Mouse (Mus musculus) brain, embryonic 14.5 days (tissue): ENCODE measurements around the gene Stk4.

Source experiments
- CTCF ChIP-seq: fragments of 200-500 bp; IDR thresholded peaks from 2 replicates; pipeline ENCODE4 v1.5.1; 2012; ENCODE audit warnings: inconsistent platforms, mild to moderate bottlenecking, moderate library complexity, borderline replicate concordance; ENCODE audit not compliant: insufficient read depth, insufficient read length; ENCODE audit errors: extremely low read depth
- POLR2A ChIP-seq: fragments of 200-500 bp; IDR thresholded peaks from 2 replicates; pipeline ENCODE4 v1.6.1; 2012; ENCODE audit warnings: mild to moderate bottlenecking, inconsistent platforms, borderline replicate concordance; ENCODE audit not compliant: poor library complexity, insufficient read depth, insufficient read length, severe bottlenecking; ENCODE audit errors: extremely low read depth

DNA sequence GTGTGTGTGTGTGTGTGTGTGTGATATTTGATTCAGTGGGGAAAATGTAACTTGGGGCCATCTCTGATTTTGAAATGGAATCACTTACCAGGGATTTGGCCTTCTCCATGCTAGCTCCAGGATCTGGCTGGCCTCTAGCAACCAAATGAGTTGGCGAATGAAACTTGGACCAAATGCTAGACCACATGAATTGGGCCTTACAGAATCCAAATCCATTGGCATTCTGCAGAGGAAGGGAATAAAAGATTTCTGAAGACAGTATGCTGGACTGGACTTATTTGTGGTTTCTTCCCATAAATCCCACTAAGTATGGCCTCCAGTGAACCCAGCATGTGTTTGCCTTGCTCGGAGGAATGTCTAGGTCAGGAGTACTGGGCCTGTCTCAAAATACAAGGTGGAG lies 88.7 kb downstream of the Stk4 start:
- TF ChIP-seq CTCF, result no peak
- TF ChIP-seq POLR2A, result no peak
